Mouse (Mus musculus) C2C12 (cell line): ENCODE measurements around the gene Pard6b.

Source experiments
- CEBPB ChIP-seq: IDR thresholded peaks from one replicate; pipeline ENCODE4 v1.6.1; 2011; ENCODE audit warnings: low read depth, mild to moderate bottlenecking, control low read depth, moderate library complexity
- CTCF ChIP-seq: IDR thresholded peaks from one replicate; pipeline ENCODE4 v1.5.1; 2011; ENCODE audit not compliant: control insufficient read depth, insufficient read depth, insufficient read length

DNA sequence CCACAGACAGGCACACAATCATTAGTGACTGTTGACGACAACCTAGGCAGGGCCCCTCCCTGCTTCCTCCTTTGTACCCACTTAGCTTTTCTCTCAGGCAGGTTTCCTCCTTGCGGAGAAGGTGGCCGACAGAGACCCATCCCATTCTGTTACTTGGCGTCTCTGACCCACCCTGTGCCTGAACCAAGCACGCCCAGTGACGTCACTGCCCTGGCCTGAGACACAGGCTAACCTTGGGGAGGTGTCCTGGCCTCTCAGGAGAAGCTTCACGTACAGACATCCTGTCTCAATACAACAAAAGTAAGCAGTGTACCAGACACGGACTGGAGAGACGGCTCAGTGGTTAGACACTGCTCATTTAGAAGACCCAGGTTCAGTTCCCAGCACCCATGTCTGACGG is 22.5 kb downstream of the Pard6b start:
- no peak for TF ChIP-seq CTCF
- TF ChIP-seq CEBPB: no peak
